Mouse (Mus musculus): ENCODE data around the gene Tagln2. TPM values are rescaled to one million over a fixed set of nuclear protein-coding genes. Genes with fewer than 3 reads are reported as not detected.

The Tagln2 gene
- polyA plus RNA-seq, 1 experiment from 2014 or later, result 53.3 TPM

DNA sequence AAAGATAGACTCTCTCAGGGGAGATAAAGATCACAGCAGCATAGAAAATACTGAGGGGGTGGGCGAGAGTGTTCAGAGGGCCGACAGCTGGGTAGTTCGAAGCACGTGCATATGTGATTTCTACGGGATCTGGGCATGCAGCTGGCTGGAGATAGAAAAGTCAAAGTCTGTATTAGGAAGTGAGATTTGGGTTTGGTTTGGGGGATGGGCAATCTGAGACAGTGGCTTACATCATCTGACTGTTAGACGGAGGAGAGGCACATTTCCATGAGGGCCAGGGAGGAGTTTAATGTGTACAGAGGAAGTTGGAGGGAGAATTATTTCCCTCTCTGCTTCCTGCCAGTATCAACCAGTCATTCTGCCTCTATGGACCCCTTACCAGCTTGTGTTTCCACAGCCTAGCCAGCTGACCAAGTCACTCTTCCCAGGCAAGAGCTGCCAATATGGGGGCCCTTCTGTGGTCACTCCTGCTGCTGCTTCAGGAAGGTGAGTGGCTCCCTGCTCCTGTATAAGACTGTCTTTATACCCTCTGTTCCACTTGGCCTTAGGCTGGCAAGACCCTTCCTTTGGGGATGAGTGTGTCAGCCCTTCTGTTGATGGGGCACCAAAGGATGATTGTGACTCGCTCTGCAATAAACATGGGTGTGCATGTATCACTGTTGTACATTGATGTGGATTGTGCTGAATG is 24.6 kb upstream of the Tagln2 start, which contains the start of gene Slamf9:
Gene Slamf9, plus strand, starts transcription at position 305 of the 688 bp plus-strand sequence.
- H3K27me3 ChIP-seq (replicated peaks; ENCODE audit: control insufficient read depth, insufficient read depth, low read length), result no peaks in the 10 kb centered on the region
- no peak for ATAC-seq
- H3K9me3 ChIP-seq (replicated peaks; ENCODE audit: control insufficient read depth, low read length), result no peaks in the 10 kb centered on the region
- no peak within 1 kb of the TSS for H3K4me3 ChIP-seq (ENCODE audit: low read depth, low read length)
- H3K4me1 ChIP-seq (ENCODE audit: control insufficient read depth, insufficient read depth, low read length), result no peaks in the 10 kb centered on the region
- 85% methylated on average over 7 of the region's 7 CpGs for WGBS
- no peak within 1 kb of the TSS for H3K27ac ChIP-seq (ENCODE audit: low read depth, low read length)
- H3K4me2 ChIP-seq (ENCODE audit: low read length), result no peak within 1 kb of the TSS
- no peak within 1 kb of the TSS for H3K9ac ChIP-seq (ENCODE audit: low read length)
- H3K36me3 ChIP-seq (ENCODE audit: control insufficient read depth, insufficient read depth, low read length), result no peaks in the 10 kb centered on the region
- DNase-seq (ENCODE audit: low spot score), result no peak

DNA sequence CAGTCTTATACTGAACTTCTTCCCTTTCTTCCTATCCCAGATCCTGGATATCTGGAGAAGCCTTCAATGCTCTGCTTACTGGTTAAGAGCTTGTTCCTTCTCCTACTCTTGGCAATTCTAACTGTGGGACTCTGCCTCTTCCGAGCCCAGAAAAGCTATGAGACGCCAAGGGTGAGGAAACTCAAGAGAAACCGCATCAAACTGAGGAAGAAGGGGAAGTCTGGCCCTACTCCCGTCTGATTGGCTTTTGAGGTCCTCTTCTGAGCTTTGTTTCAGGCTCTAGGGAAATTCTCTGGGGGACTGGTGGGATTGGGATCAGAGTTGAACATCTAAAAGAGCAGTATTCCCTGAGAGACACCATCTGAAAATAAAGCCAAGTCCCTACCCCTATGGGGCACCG is 21.8 kb upstream of the Tagln2 start:
- no peak overlapping the region for H3K27ac ChIP-seq (ENCODE audit: low read depth, low read length)
- WGBS, result 85% methylated on average over 5 of the region's 5 CpGs
- H3K27me3 ChIP-seq (replicated peaks; ENCODE audit: control insufficient read depth, insufficient read depth, low read length), result no peaks in the 10 kb centered on the region
- no peaks in the 10 kb centered on the region for H3K36me3 ChIP-seq (ENCODE audit: control insufficient read depth, insufficient read depth, low read length)
- no peak overlapping the region for H3K9ac ChIP-seq (ENCODE audit: low read length)
- no peaks in the 10 kb centered on the region for H3K9me3 ChIP-seq (replicated peaks; ENCODE audit: control insufficient read depth, low read length)
- H3K4me2 ChIP-seq (ENCODE audit: low read length), result no peak overlapping the region
- no peak overlapping the region for H3K4me3 ChIP-seq (ENCODE audit: low read depth, low read length)
- no peak for ATAC-seq
- peaks cover 1% of the 10 kb centered on the region; the same call in 1 of the 2 replicates for H3K4me1 ChIP-seq (ENCODE audit: control insufficient read depth, insufficient read depth, low read length)
- DNase-seq (ENCODE audit: low spot score), result no peak

DNA sequence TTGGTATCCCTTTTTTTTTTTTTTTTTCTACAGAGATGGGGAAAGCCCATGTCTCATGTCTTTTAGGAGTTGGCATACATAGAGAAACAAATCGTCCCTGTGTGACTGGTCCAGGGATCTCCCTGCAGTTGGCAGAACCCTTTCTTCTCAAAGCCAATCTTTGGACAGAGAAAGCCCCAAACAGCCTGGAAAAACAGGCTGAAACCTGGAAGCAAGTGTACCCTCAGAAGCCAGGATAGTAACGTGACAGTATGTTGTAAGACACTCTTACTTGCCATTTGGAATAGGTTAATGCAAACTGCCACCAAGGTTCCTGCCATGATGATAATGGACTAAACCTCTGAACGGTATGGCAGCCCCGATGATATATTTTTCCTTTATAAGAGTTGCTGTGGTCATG is 19.5 kb upstream of the Tagln2 start:
- DNase-seq (ENCODE audit: low spot score) (no peak), ATAC-seq (no peak)
- 95% methylated on average over 4 of the region's 4 CpGs for WGBS
- Histone ChIP-seq H3K4me3 (ENCODE audit: low read depth, low read length) (no peak overlapping the region), H3K36me3 (ENCODE audit: control insufficient read depth, insufficient read depth, low read length) (peaks cover 7% of the 10 kb centered on the region; the same call in 1 of the 2 replicates), H3K27me3 (replicated peaks; ENCODE audit: control insufficient read depth, insufficient read depth, low read length) (no peaks in the 10 kb centered on the region), H3K4me2 (ENCODE audit: low read length) (no peak overlapping the region), H3K9ac (ENCODE audit: low read length) (no peak overlapping the region), H3K27ac (ENCODE audit: low read depth, low read length) (no peak overlapping the region), H3K4me1 (ENCODE audit: control insufficient read depth, insufficient read depth, low read length) (peaks cover 25% of the 10 kb centered on the region), H3K9me3 (replicated peaks; ENCODE audit: control insufficient read depth, low read length) (no peaks in the 10 kb centered on the region)

DNA sequence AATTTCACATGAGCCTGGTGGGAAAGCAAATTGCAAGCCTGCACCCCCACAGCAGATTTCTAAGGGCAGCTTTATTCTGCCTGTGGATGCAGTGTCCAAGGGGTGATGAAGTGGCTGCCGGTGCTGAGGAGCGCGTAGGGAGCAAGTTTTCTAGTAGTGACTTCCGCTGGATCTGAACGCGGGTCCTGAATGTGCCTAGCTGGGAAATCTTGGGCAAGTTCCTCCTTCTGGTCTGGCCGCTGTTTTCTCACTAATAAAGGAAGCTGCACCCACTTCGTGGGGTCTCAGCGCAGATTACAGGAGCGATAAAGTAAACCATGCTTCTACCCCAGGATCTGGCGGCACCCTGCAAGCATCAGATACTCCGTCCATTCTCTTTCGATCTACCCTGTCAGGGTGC is 18.7 kb upstream of the Tagln2 start:
- H3K9ac ChIP-seq (ENCODE audit: low read length), result peak overlapping the region; percentile 79; the same call in 1 of the 2 replicates
- H3K27me3 ChIP-seq (replicated peaks; ENCODE audit: control insufficient read depth, insufficient read depth, low read length), result no peaks in the 10 kb centered on the region
- DNase-seq (ENCODE audit: low spot score) (no peak), ATAC-seq (no peak)
- H3K4me2 ChIP-seq (ENCODE audit: low read length), result peak overlapping the region; percentile 82
- WGBS, result 20% methylated on average over 13 of the region's 13 CpGs
- no peak overlapping the region for H3K27ac ChIP-seq (ENCODE audit: low read depth, low read length)
- H3K9me3 ChIP-seq (replicated peaks; ENCODE audit: control insufficient read depth, low read length), result no peaks in the 10 kb centered on the region
- H3K36me3 ChIP-seq (ENCODE audit: control insufficient read depth, insufficient read depth, low read length), result peaks cover 7% of the 10 kb centered on the region; the same call in 1 of the 2 replicates
- H3K4me1 ChIP-seq (ENCODE audit: control insufficient read depth, insufficient read depth, low read length), result peaks cover 32% of the 10 kb centered on the region
- H3K4me3 ChIP-seq (ENCODE audit: low read depth, low read length), result peak overlapping the region; percentile 73

DNA sequence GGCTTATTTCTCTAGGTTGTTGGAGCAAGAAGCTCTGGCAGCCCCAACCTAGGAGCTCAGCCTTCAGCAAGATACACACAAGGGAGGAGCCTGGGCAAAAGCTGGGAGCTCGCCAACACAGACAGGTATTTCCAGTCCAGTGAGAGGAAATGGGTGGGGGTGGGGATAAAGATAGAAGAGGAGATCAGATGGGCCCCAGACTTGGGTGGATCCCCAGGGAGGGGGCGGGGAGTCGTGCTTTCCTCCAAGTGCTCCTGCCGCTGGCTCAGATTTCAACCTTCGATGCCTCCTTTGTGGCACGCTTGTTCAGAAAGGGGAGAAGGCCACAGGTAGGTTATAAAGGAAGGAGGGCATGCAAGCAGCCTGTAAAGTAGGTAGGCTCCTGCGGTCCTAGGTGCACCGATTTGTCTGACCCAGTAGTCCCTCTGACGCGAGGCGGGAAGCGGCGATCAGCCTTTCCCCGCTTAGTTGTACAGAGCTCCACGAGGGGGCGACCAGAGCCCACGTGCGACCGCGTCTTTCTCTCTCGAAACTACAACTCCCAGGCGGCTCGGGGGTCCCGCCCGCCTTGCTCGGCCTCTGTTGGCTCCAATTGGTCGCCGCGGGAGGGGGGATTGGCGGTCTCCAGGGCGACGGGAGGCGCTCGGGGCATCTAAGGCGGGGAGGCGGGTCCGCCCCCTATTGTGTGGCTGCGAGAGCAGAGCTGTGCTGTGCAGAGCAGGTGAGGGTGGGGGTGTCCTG is 18.1 kb upstream of the Tagln2 start, which contains the start of gene Igsf9:
Gene Igsf9, plus strand, starts transcription at position 249 of the 741 bp plus-strand sequence.
- DNase-seq (ENCODE audit: low spot score), result peak; percentile 98
- ATAC-seq, result peak; percentile 94
- under 1% methylated on average over 38 of the region's 38 CpGs for WGBS
- Histone ChIP-seq H3K4me2 (ENCODE audit: low read length) (peak within 1 kb of the TSS; percentile 82), H3K27me3 (replicated peaks; ENCODE audit: control insufficient read depth, insufficient read depth, low read length) (no peaks in the 10 kb centered on the region), H3K36me3 (ENCODE audit: control insufficient read depth, insufficient read depth, low read length) (peaks cover 7% of the 10 kb centered on the region; the same call in 1 of the 2 replicates), H3K9ac (ENCODE audit: low read length) (peak within 1 kb of the TSS; percentile 79), H3K9me3 (replicated peaks; ENCODE audit: control insufficient read depth, low read length) (no peaks in the 10 kb centered on the region), H3K4me3 (ENCODE audit: low read depth, low read length) (peak within 1 kb of the TSS; percentile 73), H3K4me1 (ENCODE audit: control insufficient read depth, insufficient read depth, low read length) (peaks cover 38% of the 10 kb centered on the region), H3K27ac (ENCODE audit: low read depth, low read length) (peak within 1 kb of the TSS; percentile 71; the same call in 1 of the 2 replicates)

DNA sequence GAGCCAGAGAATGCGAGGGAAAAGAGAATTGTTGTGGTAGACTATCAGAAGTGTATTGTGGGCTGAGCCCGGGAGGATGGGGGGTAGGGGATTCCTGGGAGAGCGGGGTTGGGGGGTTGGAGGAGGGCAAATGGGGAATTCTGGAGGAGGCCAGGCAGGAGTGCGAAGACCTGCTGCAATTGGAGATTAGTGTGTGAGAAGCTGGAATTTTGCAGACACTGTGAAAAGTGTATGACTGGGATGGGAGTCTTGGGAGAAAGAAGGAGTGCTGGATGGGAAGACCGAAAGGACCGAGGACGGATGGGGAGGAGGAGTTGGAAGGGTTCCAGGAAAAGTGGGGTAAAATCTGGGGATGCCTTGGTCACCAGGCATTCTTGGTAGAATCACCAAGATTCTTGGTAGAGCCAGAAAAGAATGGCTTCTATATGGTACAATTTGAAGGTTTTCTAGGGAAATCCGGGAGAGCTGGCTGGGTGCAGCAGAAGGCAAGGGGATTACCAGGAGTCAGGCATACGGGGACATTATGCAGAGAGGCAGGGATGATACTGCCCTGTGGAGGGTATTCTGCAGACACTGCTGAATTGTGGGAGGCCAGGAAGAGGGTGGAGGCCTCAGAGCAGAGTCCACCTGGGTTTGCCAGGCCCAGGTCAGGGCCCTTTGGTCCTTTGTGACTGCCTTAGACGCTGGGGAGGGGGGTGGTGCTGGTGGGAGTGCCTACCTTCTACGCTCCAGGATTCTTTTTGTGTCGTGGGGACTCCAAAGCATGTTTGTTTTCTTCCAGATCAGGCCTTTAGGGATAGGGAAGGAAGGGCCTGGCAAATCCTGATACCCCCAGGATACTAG is 17.1 kb upstream of the Tagln2 start:
- ATAC-seq, result peak; percentile 6
- Histone ChIP-seq H3K36me3 (ENCODE audit: control insufficient read depth, insufficient read depth, low read length) (peaks cover 16% of the 10 kb centered on the region), H3K27me3 (replicated peaks; ENCODE audit: control insufficient read depth, insufficient read depth, low read length) (no peaks in the 10 kb centered on the region), H3K27ac (ENCODE audit: low read depth, low read length) (peak overlapping the region; percentile 71), H3K9ac (ENCODE audit: low read length) (peak overlapping the region; percentile 79), H3K4me1 (ENCODE audit: control insufficient read depth, insufficient read depth, low read length) (peaks cover 47% of the 10 kb centered on the region), H3K4me3 (ENCODE audit: low read depth, low read length) (peak overlapping the region; percentile 73), H3K9me3 (replicated peaks; ENCODE audit: control insufficient read depth, low read length) (no peaks in the 10 kb centered on the region), H3K4me2 (ENCODE audit: low read length) (peak overlapping the region; percentile 82)
- WGBS, result 1% methylated on average over 12 of the region's 12 CpGs
- peak; percentile 53 for DNase-seq (ENCODE audit: low spot score)

DNA sequence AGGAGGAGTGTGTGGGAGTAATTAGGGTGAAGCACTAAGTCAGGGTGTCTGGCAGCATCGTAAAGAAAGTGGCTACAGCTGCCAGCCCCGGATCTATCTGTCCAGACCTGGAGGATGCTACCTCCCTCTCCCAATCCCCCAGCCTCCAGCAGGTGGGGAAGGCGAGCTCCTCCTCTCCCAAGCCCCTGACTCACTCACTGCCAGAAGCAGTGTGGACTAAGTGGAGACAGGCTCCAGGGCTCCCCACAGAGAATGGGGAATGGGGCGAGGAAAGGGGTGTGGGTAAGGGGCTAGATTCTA is 16.5 kb upstream of the Tagln2 start:
- Histone ChIP-seq H3K9me3 (replicated peaks; ENCODE audit: control insufficient read depth, low read length) (no peaks in the 10 kb centered on the region), H3K27ac (ENCODE audit: low read depth, low read length) (peak overlapping the region; percentile 71; the same call in 1 of the 2 replicates), H3K4me2 (ENCODE audit: low read length) (peak overlapping the region; percentile 82), H3K4me1 (ENCODE audit: control insufficient read depth, insufficient read depth, low read length) (peaks cover 48% of the 10 kb centered on the region), H3K4me3 (ENCODE audit: low read depth, low read length) (peak overlapping the region; percentile 73), H3K9ac (ENCODE audit: low read length) (peak overlapping the region; percentile 79), H3K36me3 (ENCODE audit: control insufficient read depth, insufficient read depth, low read length) (peaks cover 21% of the 10 kb centered on the region), H3K27me3 (replicated peaks; ENCODE audit: control insufficient read depth, insufficient read depth, low read length) (no peaks in the 10 kb centered on the region)
- DNase-seq (ENCODE audit: low spot score) (peak; percentile 46), ATAC-seq (no peak)
- 4% methylated on average over 4 of the region's 4 CpGs for WGBS

DNA sequence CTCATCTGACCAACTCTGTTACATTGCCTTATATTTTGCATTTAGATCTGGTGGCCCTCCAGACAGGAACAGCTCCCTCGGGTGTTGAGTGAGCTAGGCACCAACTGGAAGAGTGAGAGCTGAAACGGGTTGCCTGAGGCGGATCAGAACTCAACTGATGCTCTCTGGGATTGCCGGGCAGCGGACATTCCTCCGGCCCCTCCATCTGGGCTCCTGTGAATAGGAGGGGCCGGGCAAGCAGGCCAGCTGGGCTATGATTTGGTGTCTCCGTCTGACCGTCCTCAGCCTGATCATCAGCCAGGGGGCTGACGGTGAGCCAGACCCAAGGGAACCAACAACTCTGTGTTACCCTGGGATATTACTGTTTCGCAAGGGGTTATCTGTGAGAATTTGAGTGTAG is 15.6 kb upstream of the Tagln2 start:
- peak overlapping the region; percentile 82 for H3K4me2 ChIP-seq (ENCODE audit: low read length)
- no peaks in the 10 kb centered on the region for H3K9me3 ChIP-seq (replicated peaks; ENCODE audit: control insufficient read depth, low read length)
- peak overlapping the region; percentile 79 for H3K9ac ChIP-seq (ENCODE audit: low read length)
- H3K4me1 ChIP-seq (ENCODE audit: control insufficient read depth, insufficient read depth, low read length), result peaks cover 48% of the 10 kb centered on the region
- H3K27ac ChIP-seq (ENCODE audit: low read depth, low read length), result no peak overlapping the region
- H3K27me3 ChIP-seq (replicated peaks; ENCODE audit: control insufficient read depth, insufficient read depth, low read length), result no peaks in the 10 kb centered on the region
- ATAC-seq, result no peak
- DNase-seq (ENCODE audit: low spot score), result no peak
- WGBS, result 29% methylated on average over 11 of the region's 11 CpGs
- peaks cover 28% of the 10 kb centered on the region for H3K36me3 ChIP-seq (ENCODE audit: control insufficient read depth, insufficient read depth, low read length)
- H3K4me3 ChIP-seq (ENCODE audit: low read depth, low read length), result peak overlapping the region; percentile 73

Measured in forebrain, embryonic 14.5 days (tissue).